Mouse (Mus musculus) layer of hippocampus, adult 8-10 months (tissue): ENCODE results near the gene Fgfr1op. TPM values are rescaled to one million over a fixed set of nuclear protein-coding genes. Genes with fewer than 3 reads are reported as not detected.

Experiments used
- DNase-seq, 2 experiments: peaks; one replicate each; pipeline ENCODE4 v3.0.0; 2022; ENCODE audit warnings: low spot score in 2 of 2
- total RNA-seq, 4 experiments: library from RNA; stranded (reverse); gene quantifications; 2 replicates each; pipeline ENCODE4 v1.2.4; 2022

Fgfr1op gene
- total RNA-seq, 4 experiments from 2014 or later = 15.6 to 22.5 (median 18.0) TPM

DNA sequence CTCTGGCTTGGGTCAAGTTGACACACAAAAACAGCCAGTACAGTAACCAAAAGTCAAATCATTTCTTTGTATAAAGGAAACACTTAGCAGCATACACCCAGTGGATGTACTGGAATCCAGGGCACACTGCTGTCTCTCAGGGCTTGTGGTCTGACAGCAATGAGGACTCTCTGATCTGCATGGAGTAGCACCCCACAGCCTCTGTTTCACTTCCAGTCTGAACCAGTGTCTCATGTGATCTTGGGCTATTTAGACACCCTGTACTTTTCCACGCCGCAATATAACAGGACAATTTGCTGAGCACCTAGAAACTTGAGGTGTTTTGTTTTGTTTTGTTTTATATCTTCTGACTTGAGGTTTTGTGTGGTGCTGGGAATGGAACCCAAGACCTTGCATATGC lies 59.9 kb downstream of the Fgfr1op start:
- no peak for DNase-seq

- DNase-seq = no peak
Observed at GRCm38 (mm10) chr17:8225746-8226145, 60.4 kb downstream of the Fgfr1op start.

GRCm38 (mm10) chr17:8228622-8229021 lies 63.3 kb downstream of the Fgfr1op start:
- DNase-seq = no peak

GRCm38 (mm10) chr17:8229607-8230006 lies 64.3 kb downstream of the Fgfr1op start:
- no peak for DNase-seq

GRCm38 (mm10) chr17:8232089-8232488 lies 66.8 kb downstream of the Fgfr1op start:
- DNase-seq = no peak

GRCm38 (mm10) chr17:8233618-8234214 lies 68.4 kb downstream of the Fgfr1op start:
- no peak for DNase-seq

GRCm38 (mm10) chr17:8234537-8234936 lies 69.2 kb downstream of the Fgfr1op start:
- DNase-seq = no peak

DNA sequence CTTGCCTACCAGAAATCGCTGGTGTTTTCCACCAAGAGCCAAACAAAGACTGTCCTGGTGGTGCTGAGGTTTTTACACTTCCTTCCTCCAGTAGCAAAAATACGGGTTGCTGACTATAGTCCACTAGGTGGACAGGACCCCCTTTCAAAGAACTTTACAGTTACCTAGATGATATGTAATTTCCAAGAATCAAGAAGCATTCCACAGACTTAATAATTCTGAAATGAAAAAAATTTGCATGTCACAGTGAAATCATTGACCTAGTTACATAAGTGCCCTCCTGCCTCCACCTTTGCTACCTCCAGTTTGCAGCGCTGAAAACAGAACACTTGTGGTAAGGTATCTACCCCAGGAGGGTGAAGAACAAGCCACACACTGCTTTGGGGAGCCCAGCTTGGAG lies 70.4 kb downstream of the Fgfr1op start, which contains the start of gene Ccr6:
Gene Ccr6 (plus strand): TSS at position 301 of the 400 bp plus-strand sequence.
- DNase-seq = no peak

- no peak for DNase-seq
Observed at GRCm38 (mm10) chr17:8238012-8238710, 72.9 kb downstream of the Fgfr1op start.

GRCm38 (mm10) chr17:8239561-8239960 lies 74.3 kb downstream of the Fgfr1op start:
- DNase-seq = no peak

DNA sequence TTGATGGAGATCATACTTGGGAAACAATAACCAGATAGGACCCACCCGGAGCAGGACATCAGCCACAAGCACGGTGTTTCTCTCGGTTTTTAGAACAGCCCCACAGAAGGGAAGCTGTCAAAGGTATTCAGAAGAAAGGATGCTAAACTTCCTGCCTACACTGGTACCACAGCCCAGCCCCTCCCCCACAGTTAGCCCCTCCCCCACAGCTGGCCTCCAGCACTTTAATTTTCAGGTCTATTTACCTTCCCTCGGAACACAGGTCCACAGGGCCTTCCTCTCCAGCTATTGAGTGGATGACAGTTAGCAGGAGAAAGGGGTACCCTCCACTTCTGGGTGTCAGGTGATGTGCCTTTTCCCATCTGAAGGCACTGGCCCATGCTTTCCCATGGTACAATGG lies 75.2 kb downstream of the Fgfr1op start:
- no peak for DNase-seq

DNA sequence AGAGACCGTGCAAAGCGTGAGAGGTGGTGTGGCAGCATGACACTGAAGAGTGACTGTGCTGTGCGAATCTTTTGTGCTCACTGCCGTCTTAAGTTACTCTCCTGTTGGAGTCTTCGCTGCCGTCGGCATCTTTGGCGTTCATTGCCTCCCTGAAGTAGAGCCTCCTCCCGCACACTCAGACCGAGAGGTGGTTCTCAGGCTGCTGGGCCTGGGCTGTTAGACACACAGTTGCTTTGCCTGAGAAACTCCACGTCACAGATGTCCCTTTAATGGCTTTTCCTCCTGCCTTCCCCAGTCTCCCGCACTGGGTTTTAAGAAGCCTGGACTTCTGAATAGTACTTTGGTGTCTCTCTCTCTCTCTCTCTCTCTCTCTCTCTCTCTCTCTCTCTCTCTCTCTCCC lies 76.3 kb downstream of the Fgfr1op start:
- no peak for DNase-seq

DNA sequence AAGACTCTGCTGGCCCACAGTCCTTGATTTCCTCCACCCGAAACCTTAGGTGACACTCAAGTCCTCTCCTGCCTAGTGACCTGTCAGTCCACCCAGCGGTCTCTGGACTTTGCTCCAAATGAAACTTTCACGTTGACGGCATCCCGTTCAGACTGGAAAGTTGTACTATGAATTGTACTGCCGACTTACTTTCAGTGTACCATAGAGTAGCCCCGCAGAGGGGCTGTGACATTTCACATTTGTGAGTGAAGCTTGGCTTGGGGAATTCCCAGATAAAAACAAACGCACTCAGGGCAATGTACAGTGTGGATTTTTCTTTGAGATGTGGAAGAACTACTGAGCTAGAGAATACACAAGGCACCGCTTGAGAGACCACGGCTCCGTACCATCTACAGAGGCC lies 76.9 kb downstream of the Fgfr1op start:
- DNase-seq = no peak

- no peak for DNase-seq
Observed at GRCm38 (mm10) chr17:8244124-8244523, 78.8 kb downstream of the Fgfr1op start.

- no peak for DNase-seq
Observed at GRCm38 (mm10) chr17:8246102-8246754, 80.9 kb downstream of the Fgfr1op start.

Other genes starting within 250 kb of the Fgfr1op start
- gene Tagap, start 239.5 kb upstream of the Fgfr1op start, total RNA-seq = 1 to 10 TPM; 5.4 to 8.0 (median 6.2) TPM
- 10 to 100 TPM; 31.2 to 43.9 (median 38.3) TPM for gene Rsph3a, start 219.9 kb upstream of the Fgfr1op start, total RNA-seq
- under 1 TPM in 1 of 4 experiments, not detected in 3; 0.31 TPM for gene Gm49673, start 17.7 kb upstream of the Fgfr1op start, total RNA-seq
- 10 to 100 TPM in 2 of 4 experiments, 1 to 10 TPM in 2; 4.9 to 12.7 (median 9.8) TPM for gene Rnaset2a, start 17.4 kb upstream of the Fgfr1op start, total RNA-seq
- under 1 TPM in 1 of 4 experiments, not detected in 3; 0.38 TPM for gene Ccr6, start 70.5 kb downstream of the Fgfr1op start, total RNA-seq
- 100 to 1,000 TPM; 144 to 156 (median 145) TPM for gene Mpc1, start 117.4 kb downstream of the Fgfr1op start, total RNA-seq
- 10 to 100 TPM; 47.5 to 81.2 (median 63.8) TPM for gene Sft2d1, start 145.6 kb downstream of the Fgfr1op start, total RNA-seq
- gene Prr18, start 172.0 kb downstream of the Fgfr1op start, total RNA-seq = 10 to 100 TPM; 20.0 to 30.2 (median 27.0) TPM
- gene T2, start 190.5 kb downstream of the Fgfr1op start, total RNA-seq = 1 to 10 TPM in 3 of 4 experiments, under 1 TPM in 1; 0.96 to 1.7 (median 1.3) TPM